Mouse (Mus musculus): ENCODE results near the gene Xpo5. TPM values are rescaled to one million over a fixed set of nuclear protein-coding genes. Genes with fewer than 3 reads are reported as not detected.

The Xpo5 gene
- polyA plus RNA-seq, 1 experiment from 2014 or later = 40.4 TPM

- no peak overlapping the region for H3K4me2 ChIP-seq
- no peak overlapping the region for H3K4me3 ChIP-seq
- no peak overlapping the region for H3K27ac ChIP-seq
- WGBS = 85% methylated on average over 9 of the region's 9 CpGs
- no peaks in the 10 kb centered on the region for H3K9me3 ChIP-seq
- ATAC-seq (replicated peaks) = no peak
- H3K27me3 ChIP-seq (replicated peaks) = no peaks in the 10 kb centered on the region
- H3K36me3 ChIP-seq (replicated peaks) = peaks cover 33% of the 10 kb centered on the region
- H3K4me1 ChIP-seq = peaks cover 26% of the 10 kb centered on the region
- no peak overlapping the region for H3K9ac ChIP-seq
These were observed 39.6 kb upstream of the Xpo5 start for GRCm38 (mm10) chr17:46162951-46163421.

- Histone ChIP-seq H3K27me3 (replicated peaks) (no peaks in the 10 kb centered on the region), H3K9ac (no peak overlapping the region), H3K27ac (no peak overlapping the region), H3K4me3 (no peak overlapping the region), H3K9me3 (no peaks in the 10 kb centered on the region), H3K4me1 (peaks cover 26% of the 10 kb centered on the region), H3K36me3 (replicated peaks) (peaks cover 44% of the 10 kb centered on the region), H3K4me2 (no peak overlapping the region)
- WGBS = 93% methylated on average over 8 of the region's 8 CpGs
- no peak for ATAC-seq (replicated peaks)
These were observed 38.3 kb upstream of the Xpo5 start for GRCm38 (mm10) chr17:46164301-46164700.

GRCm38 (mm10) chr17:46164791-46165190, 37.8 kb upstream of the Xpo5 start:
- H3K27ac ChIP-seq = no peak overlapping the region
- H3K9ac ChIP-seq = no peak overlapping the region
- H3K4me3 ChIP-seq = no peak overlapping the region
- H3K36me3 ChIP-seq (replicated peaks) = peaks cover 44% of the 10 kb centered on the region
- H3K4me2 ChIP-seq = no peak overlapping the region
- no peak for ATAC-seq (replicated peaks)
- no peaks in the 10 kb centered on the region for H3K9me3 ChIP-seq
- H3K27me3 ChIP-seq (replicated peaks) = no peaks in the 10 kb centered on the region
- peaks cover 24% of the 10 kb centered on the region for H3K4me1 ChIP-seq
- WGBS = 96% methylated on average over 10 of the region's 10 CpGs

GRCm38 (mm10) chr17:46165460-46165859, 37.1 kb upstream of the Xpo5 start:
- no peak for ATAC-seq (replicated peaks)
- WGBS = 93% methylated on average over 12 of the region's 12 CpGs
- Histone ChIP-seq H3K4me1 (peaks cover 19% of the 10 kb centered on the region), H3K27ac (no peak overlapping the region), H3K27me3 (replicated peaks) (no peaks in the 10 kb centered on the region), H3K9me3 (no peaks in the 10 kb centered on the region), H3K4me3 (no peak overlapping the region), H3K36me3 (replicated peaks) (peaks cover 44% of the 10 kb centered on the region), H3K4me2 (no peak overlapping the region), H3K9ac (no peak overlapping the region)

- ATAC-seq (replicated peaks) = no peak
- H3K27ac ChIP-seq = no peak overlapping the region
- H3K9ac ChIP-seq = no peak overlapping the region
- no peak overlapping the region for H3K4me2 ChIP-seq
- peaks cover 19% of the 10 kb centered on the region for H3K4me1 ChIP-seq
- H3K36me3 ChIP-seq (replicated peaks) = peaks cover 44% of the 10 kb centered on the region
- no peaks in the 10 kb centered on the region for H3K27me3 ChIP-seq (replicated peaks)
- WGBS = 82% methylated on average over 5 of the region's 5 CpGs
- H3K9me3 ChIP-seq = no peaks in the 10 kb centered on the region
- H3K4me3 ChIP-seq = no peak overlapping the region
These were observed 36.3 kb upstream of the Xpo5 start for GRCm38 (mm10) chr17:46166270-46166669.

- Histone ChIP-seq H3K4me3 (no peak overlapping the region), H3K9me3 (no peaks in the 10 kb centered on the region), H3K4me1 (peaks cover 12% of the 10 kb centered on the region), H3K27ac (no peak overlapping the region), H3K9ac (no peak overlapping the region), H3K4me2 (no peak overlapping the region), H3K27me3 (replicated peaks) (no peaks in the 10 kb centered on the region), H3K36me3 (replicated peaks) (peaks cover 48% of the 10 kb centered on the region)
- ATAC-seq (replicated peaks) = no peak
- WGBS = 82% methylated on average over 11 of the region's 11 CpGs
These were observed 35.6 kb upstream of the Xpo5 start for GRCm38 (mm10) chr17:46167014-46167413.

GRCm38 (mm10) chr17:46168318-46168717, 34.3 kb upstream of the Xpo5 start:
- no peaks in the 10 kb centered on the region for H3K9me3 ChIP-seq
- ATAC-seq (replicated peaks) = no peak
- no peak overlapping the region for H3K9ac ChIP-seq
- no peaks in the 10 kb centered on the region for H3K4me1 ChIP-seq
- H3K36me3 ChIP-seq (replicated peaks) = peaks cover 58% of the 10 kb centered on the region
- 67% methylated on average over 5 of the region's 5 CpGs for WGBS
- H3K27ac ChIP-seq = no peak overlapping the region
- H3K4me2 ChIP-seq = no peak overlapping the region
- H3K27me3 ChIP-seq (replicated peaks) = no peaks in the 10 kb centered on the region
- H3K4me3 ChIP-seq = no peak overlapping the region

- Histone ChIP-seq H3K4me3 (no peak overlapping the region), H3K9ac (no peak overlapping the region), H3K36me3 (replicated peaks) (peaks cover 58% of the 10 kb centered on the region), H3K27me3 (replicated peaks) (no peaks in the 10 kb centered on the region), H3K27ac (no peak overlapping the region), H3K9me3 (no peaks in the 10 kb centered on the region), H3K4me1 (no peaks in the 10 kb centered on the region), H3K4me2 (no peak overlapping the region)
- ATAC-seq (replicated peaks) = no peak
- WGBS = 93% methylated on average over 5 of the region's 5 CpGs
These were observed 33.8 kb upstream of the Xpo5 start for GRCm38 (mm10) chr17:46168768-46169167.

GRCm38 (mm10) chr17:46170538-46170937, 32.0 kb upstream of the Xpo5 start:
- 82% methylated on average over 3 of the region's 3 CpGs for WGBS

GRCm38 (mm10) chr17:46182273-46182672, 20.3 kb upstream of the Xpo5 start:
- no peak overlapping the region for H3K9ac ChIP-seq
- no peaks in the 10 kb centered on the region for H3K27me3 ChIP-seq (replicated peaks)
- no peaks in the 10 kb centered on the region for H3K9me3 ChIP-seq
- no peaks in the 10 kb centered on the region for H3K4me1 ChIP-seq
- no peak overlapping the region for H3K4me3 ChIP-seq
- H3K27ac ChIP-seq = no peak overlapping the region
- no peak overlapping the region for H3K4me2 ChIP-seq
- WGBS = 88% methylated on average over 4 of the region's 4 CpGs
- ATAC-seq (replicated peaks) = no peak
- peaks cover 64% of the 10 kb centered on the region for H3K36me3 ChIP-seq (replicated peaks)

More at GRCm38 (mm10) chr17:46170538-46170937, 32.0 kb upstream of the Xpo5 start:
- ATAC-seq (replicated peaks) = peak; percentile 61; the same call in 1 of the 2 replicates
- Histone ChIP-seq H3K9me3 (no peaks in the 10 kb centered on the region), H3K4me3 (no peak overlapping the region), H3K9ac (no peak overlapping the region), H3K27me3 (replicated peaks) (no peaks in the 10 kb centered on the region), H3K4me2 (no peak overlapping the region), H3K27ac (no peak overlapping the region), H3K36me3 (replicated peaks) (peaks cover 49% of the 10 kb centered on the region), H3K4me1 (no peaks in the 10 kb centered on the region)

GRCm38 (mm10) chr17:46188829-46189228, 13.8 kb upstream of the Xpo5 start:
- no peaks in the 10 kb centered on the region for H3K9me3 ChIP-seq
- ATAC-seq (replicated peaks) = no peak
- H3K9ac ChIP-seq = no peak overlapping the region
- no peak overlapping the region for H3K4me2 ChIP-seq
- H3K4me1 ChIP-seq = no peaks in the 10 kb centered on the region
- H3K4me3 ChIP-seq = no peak overlapping the region
- no peaks in the 10 kb centered on the region for H3K27me3 ChIP-seq (replicated peaks)
- 99% methylated on average over 2 of the region's 2 CpGs for WGBS
- H3K36me3 ChIP-seq (replicated peaks) = peaks cover 55% of the 10 kb centered on the region
- no peak overlapping the region for H3K27ac ChIP-seq

- peaks cover 14% of the 10 kb centered on the region for H3K36me3 ChIP-seq (replicated peaks)
- ATAC-seq (replicated peaks) = no peak
- peaks cover 34% of the 10 kb centered on the region for H3K4me1 ChIP-seq
- H3K4me3 ChIP-seq = peak overlapping the region; percentile 90
- whole genome bisulfite sequencing = 59% methylated on average over 6 of the region's 6 CpGs
- peak overlapping the region; percentile 68; the same call in 1 of the 2 replicates for H3K9ac ChIP-seq
- H3K9me3 ChIP-seq = no peaks in the 10 kb centered on the region
- peak overlapping the region; percentile 82; the same call in 1 of the 2 replicates for H3K4me2 ChIP-seq
- no peak overlapping the region for H3K27ac ChIP-seq
- no peaks in the 10 kb centered on the region for H3K27me3 ChIP-seq (replicated peaks)
These were observed 1.4 kb upstream of the Xpo5 start for GRCm38 (mm10) chr17:46201151-46201550.

GRCm38 (mm10) chr17:46203078-46203477, 496 bp downstream of the Xpo5 start:
- Histone ChIP-seq H3K27me3 (replicated peaks) (no peaks in the 10 kb centered on the region), H3K27ac (peak overlapping the region; percentile 81), H3K9me3 (no peaks in the 10 kb centered on the region), H3K36me3 (replicated peaks) (peaks cover 20% of the 10 kb centered on the region), H3K4me1 (peaks cover 34% of the 10 kb centered on the region), H3K4me2 (peak overlapping the region; percentile 94), H3K4me3 (peak overlapping the region; percentile 90), H3K9ac (peak overlapping the region; percentile 86)
- 0% methylated on average over 20 of the region's 20 CpGs for WGBS
- ATAC-seq (replicated peaks) = peak; percentile 66

Measured in midbrain, embryonic 15.5 days (tissue).